Mouse (Mus musculus) small intestine, adult 2 months (tissue): Measurements from ENCODE around the gene Lrch2.

Experiments
- CTCF ChIP-seq: fragments of 200-500 bp; IDR thresholded peaks from 2 replicates; pipeline ENCODE4 v1.5.1; 2012; ENCODE audit warnings: low read depth, mild to moderate bottlenecking, control low read depth, inconsistent platforms, low read length, moderate library complexity, mixed read lengths; ENCODE audit not compliant: insufficient replicate concordance, insufficient read length; ENCODE audit errors: extremely low read depth
- POLR2A ChIP-seq: fragments of 200-500 bp; IDR thresholded peaks from 2 replicates; pipeline ENCODE4 v1.6.1; 2012; ENCODE audit warnings: low read depth, mild to moderate bottlenecking, control low read depth, inconsistent platforms, low read length, moderate library complexity

DNA sequence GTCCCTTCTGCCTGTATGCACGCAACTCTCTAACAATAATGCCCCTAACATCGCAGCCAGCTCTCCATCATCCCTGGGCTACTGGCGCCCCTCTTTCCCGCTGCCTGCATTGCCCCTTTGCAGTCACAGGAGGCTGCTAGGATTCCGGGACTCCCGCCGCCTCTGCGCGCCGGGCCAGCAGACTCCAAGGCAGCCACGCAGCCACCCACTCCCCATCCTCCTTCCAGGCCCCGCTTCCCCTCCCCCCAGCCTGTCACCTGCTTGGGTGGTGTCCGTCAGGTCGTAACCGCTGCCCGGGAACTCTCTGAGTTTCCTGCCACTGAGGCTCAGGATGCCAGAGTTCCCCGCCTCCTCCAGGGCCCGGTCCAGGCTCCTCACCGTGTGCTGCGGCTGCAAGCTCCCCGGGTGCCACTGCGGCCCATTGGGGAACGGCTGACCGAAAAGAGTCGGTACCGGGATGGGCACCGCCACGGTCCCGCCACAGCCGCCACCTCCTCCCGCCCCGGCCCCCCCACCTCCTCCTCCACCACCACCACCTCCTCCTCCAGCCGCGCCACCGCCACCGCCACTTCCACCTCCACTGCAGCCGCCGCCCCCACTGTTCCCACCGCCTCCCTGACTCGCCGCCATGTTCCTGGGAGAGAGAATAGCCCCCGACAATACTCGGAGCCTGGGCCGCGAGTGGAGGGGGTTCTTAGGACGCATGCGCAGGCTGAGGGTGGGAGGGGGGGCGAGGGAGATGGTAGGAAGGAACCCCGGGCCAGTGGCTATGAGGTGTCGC is at the start of gene Lrch2:
- no peak for TF ChIP-seq CTCF
- TF ChIP-seq POLR2A: no peak
